Mouse (Mus musculus): ENCODE data around the gene H2-M10.3. TPM values are rescaled to one million over a fixed set of nuclear protein-coding genes. Genes with fewer than 3 reads are reported as not detected.

H2-M10.3 gene
- polyA plus RNA-seq, 1 experiment from 2014 or later, result not detected

Other genes with a start within 250 kb of the H2-M10.3 start
- not detected in 2 replicates for gene Gm19684, start 246.7 kb downstream of the H2-M10.3 start, polyA plus RNA-seq (2015; fragmentation: Nextera tagmentation; extraction: Ambion mirVana)
- not detected in 2 replicates for gene Gm7030, start 239.0 kb downstream of the H2-M10.3 start, polyA plus RNA-seq (2015; fragmentation: Nextera tagmentation; extraction: Ambion mirVana)
- gene Gm8909, start 199.9 kb downstream of the H2-M10.3 start, polyA plus RNA-seq (2015; fragmentation: Nextera tagmentation; extraction: Ambion mirVana), result not detected in 2 replicates
- not detected in 2 replicates for gene H2-T3, start 178.1 kb downstream of the H2-M10.3 start, polyA plus RNA-seq (2015; fragmentation: Nextera tagmentation; extraction: Ambion mirVana)
- gene Rpp21, start 110.3 kb downstream of the H2-M10.3 start, polyA plus RNA-seq (2015; fragmentation: Nextera tagmentation; extraction: Ambion mirVana), result 92.5 and 97.4 TPM in 2 replicates
- gene Trim39, start 96.2 kb downstream of the H2-M10.3 start, polyA plus RNA-seq (2015; fragmentation: Nextera tagmentation; extraction: Ambion mirVana), result 24.5 and 25.8 TPM in 2 replicates
- gene H2-M10.2, start 81.9 kb downstream of the H2-M10.3 start, polyA plus RNA-seq (2015; fragmentation: Nextera tagmentation; extraction: Ambion mirVana), result not detected in 2 replicates
- not detected in 2 replicates for gene H2-M10.1, start 42.3 kb downstream of the H2-M10.3 start, polyA plus RNA-seq (2015; fragmentation: Nextera tagmentation; extraction: Ambion mirVana)
- gene H2-M10.4, start 93.9 kb upstream of the H2-M10.3 start, polyA plus RNA-seq (2015; fragmentation: Nextera tagmentation; extraction: Ambion mirVana), result not detected in 2 replicates
- not detected in 2 replicates for gene H2-M11, start 178.7 kb upstream of the H2-M10.3 start, polyA plus RNA-seq (2015; fragmentation: Nextera tagmentation; extraction: Ambion mirVana)

Measured in forebrain, embryonic 13.5 days (tissue).